In genomic region chr10:24677681-24678080, GRCm38 (mm10) we compare ENCODE assay signal across 26 mouse cellular contexts.
"Had no signal": no experiment of that assay in that cellular context is flagged by ENCODE, and none has a peak within 500 bp of the region (broad histone marks: within the 10 kb centered on the region; RNA-seq: fewer than 3 reads in every experiment).

No protein-coding gene starts in this region.

- H3K36me3 ChIP-seq: heart, embryonic 12.5 days; hindbrain, embryonic 10.5 days; hindbrain, embryonic 12.5 days; intestine, embryonic 15.5 days; limb, embryonic 13.5 days; limb, embryonic 15.5 days; liver, embryonic 12.5 days had no signal

- H3K9ac ChIP-seq: heart, embryonic 12.5 days; hindbrain, embryonic 12.5 days; hindbrain, embryonic 14.5 days; intestine, embryonic 15.5 days; limb, embryonic 13.5 days; limb, embryonic 15.5 days; liver, embryonic 12.5 days had no signal

- H3K27ac ChIP-seq: gastrocnemius, adult 2 months; heart, embryonic 10.5 days; hindbrain, embryonic 10.5 days; hindbrain, embryonic 12.5 days; hindbrain, embryonic 14.5 days; intestine, embryonic 15.5 days; layer of hippocampus, adult 2 months; left cerebral cortex, adult 2 months; limb, embryonic 13.5 days; limb, embryonic 15.5 days; liver, embryonic 12.5 days had no signal

- ATAC-seq: hindbrain, embryonic 16.5 days; inflammation-experienced regulatory T-cells, adult 6 months; intestine, embryonic 15.5 days; intestine, postnatal 0 days; liver, embryonic 12.5 days had no signal

- DNase-seq: gastrocnemius, adult 2 months; gastrocnemius, postnatal 10 days; gastrocnemius, postnatal 25 days; heart, adult 18-20 months; heart, postnatal 10 days; heart, postnatal 4 days; kidney, adult 18-20 months; kidney, adult 8-10 months; kidney, postnatal 10 days; kidney, postnatal 25 days; kidney, postnatal 4 days; left cerebral cortex, postnatal 4 days had no signal

- H3K4me2 ChIP-seq: heart, embryonic 12.5 days; hindbrain, embryonic 12.5 days; hindbrain, embryonic 14.5 days; intestine, embryonic 15.5 days; limb, embryonic 13.5 days; limb, embryonic 15.5 days; liver, embryonic 12.5 days had no signal

- H3K9me3 ChIP-seq: heart, embryonic 10.5 days; heart, embryonic 12.5 days; hindbrain, embryonic 10.5 days; hindbrain, embryonic 12.5 days; intestine, embryonic 15.5 days; limb, embryonic 13.5 days; limb, embryonic 15.5 days; liver, embryonic 12.5 days had no signal

- H3K27me3 ChIP-seq: heart, embryonic 12.5 days; hindbrain, embryonic 12.5 days; intestine, embryonic 15.5 days; limb, embryonic 13.5 days; limb, embryonic 15.5 days; liver, embryonic 12.5 days had no signal

- H3K4me3 ChIP-seq: gastrocnemius, adult 2 months; heart, embryonic 10.5 days; heart, embryonic 12.5 days; hindbrain, embryonic 10.5 days; hindbrain, embryonic 12.5 days; intestine, embryonic 15.5 days; layer of hippocampus, adult 2 months; left cerebral cortex, adult 2 months; limb, embryonic 13.5 days; limb, embryonic 15.5 days; liver, embryonic 12.5 days had no signal

- H3K4me1 ChIP-seq: heart, embryonic 10.5 days; heart, embryonic 12.5 days; hindbrain, embryonic 10.5 days; hindbrain, embryonic 12.5 days; intestine, embryonic 15.5 days; limb, embryonic 13.5 days; limb, embryonic 15.5 days; liver, embryonic 12.5 days had no signal
